Mouse (Mus musculus): ENCODE measurements around the gene Aldoc.

- TF ChIP-seq GATA1 (IDR thresholded peaks at IDR 0.05; ENCODE audit: low read length) (no peak), TAL1 (IDR thresholded peaks at IDR 0.05; ENCODE audit: low read length) (no peak)
Observed at GRCm38 (mm10) chr11:78327215-78327614, 4.4 kb downstream of the Aldoc start.
